Mouse (Mus musculus) 3134 (cell line): Measurements from ENCODE around the gene Gm15056.

Source experiments
- DNase-seq: peaks from one replicate; pipeline ENCODE4 v3.0.0-alpha.2; 2011; ENCODE audit warnings: low spot score; ENCODE audit not compliant: insufficient read length; ENCODE audit errors: extremely low read depth

The Gm15056 gene

GRCm38 (mm10) chr8:20902527-20902926, at the start of gene Gm15056:
Gene Gm15056 (minus strand): TSS chr8:20902627.
- no peak for DNase-seq

GRCm38 (mm10) chr8:20944610-20945009, 42.2 kb upstream of the Gm15056 start, which contains the start of gene AY761185:
Gene AY761185 (minus strand): TSS chr8:20944710.
- DNase-seq = no peak

GRCm38 (mm10) chr8:20921971-20922370, 19.5 kb upstream of the Gm15056 start, which contains the start of gene Gm6040:
Gene Gm6040 (minus strand): TSS chr8:20922071.
- no peak for DNase-seq

GRCm38 (mm10) chr8:20912288-20912687, 9.9 kb upstream of the Gm15056 start:
- no peak for DNase-seq

- DNase-seq = no peak
Measured at GRCm38 (mm10) chr8:20908256-20908655, 5.8 kb upstream of the Gm15056 start.

GRCm38 (mm10) chr8:20907119-20907518, 4.7 kb upstream of the Gm15056 start:
- no peak for DNase-seq

- no peak for DNase-seq
Measured at GRCm38 (mm10) chr8:20892369-20892768, 10.1 kb downstream of the Gm15056 start, which contains the start of gene Defb33. Gene Defb33 (plus strand): TSS chr8:20892669.

GRCm38 (mm10) chr8:20874608-20875007, 27.8 kb downstream of the Gm15056 start:
- DNase-seq = no peak
